Mouse (Mus musculus) embryonic facial prominence, embryonic 10.5 days (tissue): ENCODE measurements around the gene Med19. TPM values are rescaled to one million over a fixed set of nuclear protein-coding genes. Genes with fewer than 3 reads are reported as not detected.

Experiments
- DNase-seq: peaks from one replicate; pipeline ENCODE4 v3.0.0-alpha.2; 2017; ENCODE audit warnings: low spot score
- H3K27ac ChIP-seq: fragments of 300-500 bp; sonication (generic); replicated peaks from 2 replicates; pipeline ENCODE4 v1.5.1; 2016; ENCODE audit warnings: mild to moderate bottlenecking
- H3K27me3 ChIP-seq: fragments of 300-500 bp; sonication (generic); replicated peaks from 2 replicates; pipeline ENCODE4 v1.6.1; 2016; ENCODE audit warnings: low read depth, mild to moderate bottlenecking; ENCODE audit not compliant: poor library complexity, severe bottlenecking
- H3K36me3 ChIP-seq: fragments of 300-500 bp; sonication (generic); replicated peaks from 2 replicates; pipeline ENCODE4 v1.6.1; 2016; ENCODE audit warnings: mild to moderate bottlenecking, moderate library complexity
- H3K4me1 ChIP-seq: fragments of 300-500 bp; sonication (generic); 2 replicates; pipeline ENCODE4 v1.6.1; 2016
- H3K4me3 ChIP-seq: fragments of 300-500 bp; sonication (generic); 2 replicates; pipeline ENCODE4 v1.5.1; 2016; ENCODE audit warnings: mild to moderate bottlenecking, moderate library complexity
- H3K9me3 ChIP-seq: fragments of 300-500 bp; sonication (generic); 2 replicates; pipeline ENCODE4 v1.6.1; 2016; ENCODE audit warnings: mild to moderate bottlenecking
- WGBS: fragments of 180-500 bp; shearing (Covaris S2); methylation state at CpG from one replicate; pipeline ENCODE4 v1.1.7; 2016; 5-methylcytosine and 5-hydroxymethylcytosine counted together
- polyA plus RNA-seq: library from polyadenylated mRNA; unstranded; fragments of >200 nt; fragmentation: Nextera tagmentation; extraction: Ambion mirVana; gene quantifications from 2 replicates; pipeline ENCODE4 v1.2.1, GENCODE M21; 2016

Med19 gene
- polyA plus RNA-seq: 45.3 and 46.4 TPM in 2 replicates

GRCm38 (mm10) chr2:84677968-84678880 is at the start of gene Med19, which contains the start of gene Gm28635:
TSS of gene Med19 (plus strand) at chr2:84678402.
TSS of gene Gm28635 (minus strand) at chr2:84678041.
- H3K27ac ChIP-seq: peak within 1 kb of the TSS; percentile 82
- no peaks in the 10 kb centered on the region for H3K9me3 ChIP-seq
- no peaks in the 10 kb centered on the region for H3K27me3 ChIP-seq
- H3K4me3 ChIP-seq: peak within 1 kb of the TSS; percentile 73
- peaks cover 63% of the 10 kb centered on the region for H3K36me3 ChIP-seq
- peak; percentile 94 for DNase-seq
- under 1% methylated on average over 44 of the region's 44 CpGs for WGBS
- H3K4me1 ChIP-seq: peaks cover 25% of the 10 kb centered on the region

- WGBS: 90% methylated on average over 1 of the region's 1 CpGs
- DNase-seq: no peak
- H3K9me3 ChIP-seq: no peaks in the 10 kb centered on the region
- H3K4me1 ChIP-seq: peaks cover 51% of the 10 kb centered on the region
- H3K4me3 ChIP-seq: no peak overlapping the region
- 0 out of 2 replicates have a peak, but pooled peaks cover 12% of the 10 kb centered on the region for H3K36me3 ChIP-seq
- no peaks in the 10 kb centered on the region for H3K27me3 ChIP-seq
- no peak overlapping the region; the same call in 1 of the 2 replicates for H3K27ac ChIP-seq
These were observed 46.2 kb upstream of the Med19 start for GRCm38 (mm10) chr2:84632001-84632400.

- H3K4me1 ChIP-seq: peaks cover 56% of the 10 kb centered on the region
- DNase-seq: peak; percentile 31
- H3K27me3 ChIP-seq: no peaks in the 10 kb centered on the region
- peak overlapping the region; percentile 67 for H3K27ac ChIP-seq
- H3K4me3 ChIP-seq: peak overlapping the region; percentile 21; the same call in 1 of the 2 replicates
- no peaks in the 10 kb centered on the region for H3K9me3 ChIP-seq
- 4% methylated on average over 3 of the region's 3 CpGs for WGBS
- H3K36me3 ChIP-seq: 0 out of 2 replicates have a peak, but pooled peaks cover 12% of the 10 kb centered on the region
These were observed 45.2 kb upstream of the Med19 start for GRCm38 (mm10) chr2:84632999-84633398.

- WGBS: 78% methylated on average over 4 of the region's 4 CpGs
These were observed 44.2 kb upstream of the Med19 start for GRCm38 (mm10) chr2:84634006-84634405.

GRCm38 (mm10) chr2:84634934-84635482 is 43.2 kb upstream of the Med19 start:
- WGBS: 11% methylated on average over 4 of the region's 4 CpGs
- peak; percentile 40 for DNase-seq
- Histone ChIP-seq H3K9me3 (no peaks in the 10 kb centered on the region), H3K27ac (peak overlapping the region; percentile 82), H3K4me3 (peak overlapping the region; percentile 39; the same call in 1 of the 2 replicates), H3K27me3 (no peaks in the 10 kb centered on the region), H3K4me1 (peaks cover 68% of the 10 kb centered on the region), H3K36me3 (0 out of 2 replicates have a peak, but pooled peaks cover 2% of the 10 kb centered on the region)

More at GRCm38 (mm10) chr2:84634006-84634405, 44.2 kb upstream of the Med19 start:
- no peak overlapping the region for H3K4me3 ChIP-seq
- 0 out of 2 replicates have a peak, but pooled peaks cover 7% of the 10 kb centered on the region for H3K36me3 ChIP-seq
- no peak for DNase-seq
- H3K27me3 ChIP-seq: no peaks in the 10 kb centered on the region
- peak overlapping the region; percentile 82 for H3K27ac ChIP-seq
- peaks cover 66% of the 10 kb centered on the region for H3K4me1 ChIP-seq
- H3K9me3 ChIP-seq: no peaks in the 10 kb centered on the region

- peak; percentile 73 for DNase-seq
- Histone ChIP-seq H3K36me3 (0 out of 2 replicates have a peak, but pooled peaks cover under 1% of the 10 kb centered on the region), H3K4me3 (peak overlapping the region; percentile 39), H3K4me1 (peaks cover 68% of the 10 kb centered on the region), H3K9me3 (no peaks in the 10 kb centered on the region), H3K27me3 (no peaks in the 10 kb centered on the region), H3K27ac (peak overlapping the region; percentile 82)
- 3% methylated on average over 2 of the region's 2 CpGs for WGBS
These were observed 42.6 kb upstream of the Med19 start for GRCm38 (mm10) chr2:84635611-84636010.

- H3K36me3 ChIP-seq: no peaks in the 10 kb centered on the region
- H3K4me1 ChIP-seq: peaks cover 68% of the 10 kb centered on the region
- WGBS: 21% methylated on average over 8 of the region's 8 CpGs
- H3K27ac ChIP-seq: peak overlapping the region; percentile 82
- DNase-seq: peak; percentile 33
- no peaks in the 10 kb centered on the region for H3K9me3 ChIP-seq
- no peaks in the 10 kb centered on the region for H3K27me3 ChIP-seq
- peak overlapping the region; percentile 39 for H3K4me3 ChIP-seq
These were observed 41.9 kb upstream of the Med19 start for GRCm38 (mm10) chr2:84636231-84636741.

- Histone ChIP-seq H3K4me1 (peaks cover 66% of the 10 kb centered on the region), H3K27ac (peak overlapping the region; percentile 55; the same call in 1 of the 2 replicates)
- peak; percentile 32 for DNase-seq
These were observed 40.6 kb upstream of the Med19 start for GRCm38 (mm10) chr2:84637452-84638165.

GRCm38 (mm10) chr2:84638428-84639220 is 39.6 kb upstream of the Med19 start:
- DNase-seq: no peak
- Histone ChIP-seq H3K27me3 (no peaks in the 10 kb centered on the region), H3K36me3 (0 out of 2 replicates have a peak, but pooled peaks cover 6% of the 10 kb centered on the region), H3K4me1 (peaks cover 56% of the 10 kb centered on the region), H3K27ac (no peak overlapping the region), H3K4me3 (no peak overlapping the region), H3K9me3 (no peaks in the 10 kb centered on the region)
- 69% methylated on average over 5 of the region's 5 CpGs for WGBS

More at GRCm38 (mm10) chr2:84637452-84638165, 40.6 kb upstream of the Med19 start:
- H3K4me3 ChIP-seq: no peak overlapping the region
- WGBS: 35% methylated on average over 7 of the region's 7 CpGs
- 0 out of 2 replicates have a peak, but pooled peaks cover 6% of the 10 kb centered on the region for H3K36me3 ChIP-seq
- no peaks in the 10 kb centered on the region for H3K9me3 ChIP-seq
- no peaks in the 10 kb centered on the region for H3K27me3 ChIP-seq

- no peak overlapping the region for H3K4me3 ChIP-seq
- peaks cover 8% of the 10 kb centered on the region for H3K36me3 ChIP-seq
- H3K9me3 ChIP-seq: no peaks in the 10 kb centered on the region
- H3K27ac ChIP-seq: no peak overlapping the region
- H3K4me1 ChIP-seq: peaks cover 34% of the 10 kb centered on the region
- no peak for DNase-seq
- H3K27me3 ChIP-seq: no peaks in the 10 kb centered on the region
These were observed 37.4 kb upstream of the Med19 start for GRCm38 (mm10) chr2:84640833-84641232.

- H3K4me1 ChIP-seq: peaks cover 20% of the 10 kb centered on the region
- no peak overlapping the region for H3K4me3 ChIP-seq
- WGBS: 88% methylated on average over 1 of the region's 1 CpGs
- no peaks in the 10 kb centered on the region for H3K9me3 ChIP-seq
- H3K27me3 ChIP-seq: no peaks in the 10 kb centered on the region
- DNase-seq: no peak
- no peak overlapping the region for H3K27ac ChIP-seq
- peaks cover 24% of the 10 kb centered on the region for H3K36me3 ChIP-seq
These were observed 32.1 kb upstream of the Med19 start for GRCm38 (mm10) chr2:84646138-84646537.
